Mouse (Mus musculus) limb, embryonic 14.5 days (tissue): ENCODE results near the gene Sae1. TPM values are rescaled to one million over a fixed set of nuclear protein-coding genes. Genes with fewer than 3 reads are reported as not detected.
A peak's percentile ranks its signal among the peaks of the same experiment; 100 is the strongest.

Experiments
- ATAC-seq: fragments of 200-750 bp; cut with Nextera tagmentation; 2 replicates; pipeline ENCODE4 v1.8.0; 2017; ENCODE audit warnings: low read depth, moderate number of reproducible peaks, moderate TSS enrichment; ENCODE audit not compliant: low FRiP score
- DNase-seq: peaks from one replicate; pipeline ENCODE4 v3.0.0-alpha.2; 2015; ENCODE audit warnings: low spot score
- H3K27ac ChIP-seq: fragments of 300-500 bp; sonication (generic); replicated peaks from 2 replicates; pipeline ENCODE4 v1.5.1; 2014; ENCODE audit warnings: low read depth, mild to moderate bottlenecking, low read length, moderate library complexity, mixed read lengths
- H3K27me3 ChIP-seq: fragments of 300-500 bp; sonication (generic); 2 replicates; pipeline ENCODE4 v1.6.1; 2014; ENCODE audit warnings: low read length, mixed read lengths; ENCODE audit not compliant: control insufficient read depth, insufficient read depth
- H3K36me3 ChIP-seq: fragments of 300-500 bp; sonication (generic); 2 replicates; pipeline ENCODE4 v1.6.1; 2014; ENCODE audit warnings: mild to moderate bottlenecking, low read length, moderate library complexity, mixed read lengths; ENCODE audit not compliant: control insufficient read depth, insufficient read depth
- H3K4me1 ChIP-seq: fragments of 300-500 bp; sonication (generic); 2 replicates; pipeline ENCODE4 v1.6.1; 2014; ENCODE audit warnings: antibody characterized with exemption, low read length, mixed read lengths; ENCODE audit not compliant: control insufficient read depth, insufficient read depth
- H3K4me2 ChIP-seq: fragments of 300-500 bp; sonication (generic); replicated peaks from 2 replicates; pipeline ENCODE4 v1.6.1; 2014; ENCODE audit warnings: low read depth, mild to moderate bottlenecking, low read length, moderate library complexity; ENCODE audit not compliant: severe bottlenecking
- H3K4me3 ChIP-seq: fragments of 300-500 bp; sonication (generic); replicated peaks from 2 replicates; pipeline ENCODE4 v1.5.1; 2014; ENCODE audit warnings: low read length
- H3K9ac ChIP-seq: fragments of 300-500 bp; sonication (generic); 2 replicates; pipeline ENCODE4 v1.6.1; 2014; ENCODE audit warnings: mild to moderate bottlenecking, low read depth, low read length, moderate library complexity; ENCODE audit not compliant: severe bottlenecking
- H3K9me3 ChIP-seq: fragments of 300-500 bp; sonication (generic); 2 replicates; pipeline ENCODE4 v1.6.1; 2016; ENCODE audit warnings: low read length; ENCODE audit not compliant: control insufficient read depth
- POLR2A ChIP-seq: fragments of 200-500 bp; IDR thresholded peaks from 2 replicates; pipeline ENCODE4 v1.8.0; 2012; ENCODE audit warnings: inconsistent platforms, mild to moderate bottlenecking, moderate library complexity, borderline replicate concordance; ENCODE audit not compliant: insufficient read depth, insufficient read length; ENCODE audit errors: extremely low read depth
- WGBS: fragments of 180-500 bp; shearing (Covaris S2); extraction: QIAGEN DNeasy Blood & Tissue Kit; methylation state at CpG from one replicate; pipeline ENCODE4 v1.1.7; 2014; 5-methylcytosine and 5-hydroxymethylcytosine counted together
- polyA plus RNA-seq, 2 experiments: library from polyadenylated mRNA; depleted of rRNA in 1 of 2; stranded (reverse) in 1 of 2; unstranded in 1 of 2; fragments of >200 nt; fragmentation: Nextera tagmentation in 1 of 2; extraction: Ambion mirVana in 1 of 2; gene quantifications; 2 replicates each; pipeline versions ENCODE4 v1.2.1 to v1.2.3; 2012 to 2014

Gene Sae1
- polyA plus RNA-seq (2012; rRNA removed), result 143 and 172 TPM in 2 replicates
- 273 and 289 TPM in 2 replicates for polyA plus RNA-seq (2014; fragmentation: Nextera tagmentation; extraction: Ambion mirVana)

DNA sequence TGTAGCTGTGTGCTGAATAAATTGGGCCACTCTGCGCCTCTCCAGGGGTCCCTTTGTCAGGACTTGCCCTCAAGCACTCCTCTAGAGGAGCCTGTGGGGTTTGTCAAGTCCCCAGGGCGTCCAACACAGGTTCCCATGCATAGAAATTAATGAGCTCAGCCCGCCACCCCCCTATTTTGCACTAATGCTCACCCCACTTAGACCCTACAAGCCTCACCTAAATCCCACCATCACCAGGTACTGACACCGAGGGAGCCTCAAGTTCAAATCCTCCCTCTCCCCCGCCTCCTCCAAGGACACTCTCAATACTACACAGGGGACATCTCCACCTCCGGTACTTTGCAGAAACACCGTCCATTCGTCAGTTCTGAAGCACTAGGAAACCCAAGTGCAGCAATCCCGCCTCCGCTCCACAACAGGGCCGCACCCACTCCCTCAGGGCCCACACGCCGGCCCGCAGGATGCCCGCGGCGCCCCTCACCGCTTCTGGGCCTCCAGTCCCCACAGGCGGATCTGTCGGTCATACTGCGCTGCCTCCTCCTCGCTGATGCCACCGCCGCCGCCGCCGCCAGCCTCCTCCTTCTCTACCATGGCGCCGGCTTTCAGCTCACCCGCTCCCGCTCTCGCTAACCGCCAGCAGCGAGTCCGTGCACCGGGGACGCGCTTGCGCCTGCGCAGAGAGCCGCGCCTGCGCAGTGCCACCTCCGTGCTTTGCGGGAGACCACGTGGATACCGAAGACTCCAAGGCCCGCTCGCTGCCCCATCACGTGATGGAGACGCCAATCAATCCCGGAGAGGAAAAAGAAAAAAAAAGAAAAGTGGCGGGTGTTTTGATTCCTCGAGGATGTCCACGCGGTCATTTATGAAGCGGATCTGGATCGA lies at the start of gene Sae1:
Gene Sae1, minus strand, starts transcription at position 647 of the 882 bp plus-strand sequence.
- TF ChIP-seq POLR2A, result peak; percentile 87; the same call in 1 of the 2 replicates
- peak within 1 kb of the TSS; percentile 93 for H3K9ac ChIP-seq
- 0 out of 2 replicates have a peak, but pooled peaks cover 8% of the 10 kb centered on the region for H3K36me3 ChIP-seq
- H3K9me3 ChIP-seq, result no peaks in the 10 kb centered on the region
- no peaks in the 10 kb centered on the region for H3K27me3 ChIP-seq
- peak; percentile 95 for ATAC-seq
- WGBS, result 2% methylated on average over 57 of the region's 58 CpGs
- H3K4me2 ChIP-seq, result peak within 1 kb of the TSS; percentile 90
- peak within 1 kb of the TSS; percentile 96 for H3K4me3 ChIP-seq
- DNase-seq, result peak; percentile 96
- H3K4me1 ChIP-seq, result peaks cover 16% of the 10 kb centered on the region
- peak within 1 kb of the TSS; percentile 71 for H3K27ac ChIP-seq

DNA sequence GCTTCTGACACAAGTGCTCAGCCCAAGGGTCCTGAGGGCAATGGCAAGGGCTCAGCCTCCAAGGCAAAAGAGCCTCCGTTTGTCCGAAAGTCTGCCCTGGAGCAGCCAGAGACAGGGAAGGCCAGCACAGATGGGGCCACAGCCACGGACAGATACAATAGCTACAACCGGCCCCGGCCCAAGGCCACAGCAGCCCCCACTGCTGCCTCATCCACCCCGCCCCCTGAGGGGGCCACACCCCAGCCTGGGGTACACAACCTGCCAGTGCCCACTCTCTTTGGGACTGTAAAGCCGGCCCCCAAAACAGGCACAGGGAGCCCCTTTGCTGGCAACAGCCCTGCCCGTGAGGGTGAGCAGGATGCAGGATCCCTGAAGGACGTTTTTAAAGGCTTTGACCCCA lies 47.5 kb upstream of the Sae1 start:
- H3K27me3 ChIP-seq, result no peaks in the 10 kb centered on the region
- H3K9ac ChIP-seq, result no peak overlapping the region
- H3K36me3 ChIP-seq, result peaks cover 72% of the 10 kb centered on the region
- H3K9me3 ChIP-seq, result no peaks in the 10 kb centered on the region
- H3K4me2 ChIP-seq, result no peak overlapping the region
- H3K27ac ChIP-seq, result no peak overlapping the region
- DNase-seq (no peak), ATAC-seq (no peak)
- no peak overlapping the region for H3K4me3 ChIP-seq
- H3K4me1 ChIP-seq, result no peaks in the 10 kb centered on the region
- no peak for TF ChIP-seq POLR2A
- WGBS, result 90% methylated on average over 9 of the region's 9 CpGs

DNA sequence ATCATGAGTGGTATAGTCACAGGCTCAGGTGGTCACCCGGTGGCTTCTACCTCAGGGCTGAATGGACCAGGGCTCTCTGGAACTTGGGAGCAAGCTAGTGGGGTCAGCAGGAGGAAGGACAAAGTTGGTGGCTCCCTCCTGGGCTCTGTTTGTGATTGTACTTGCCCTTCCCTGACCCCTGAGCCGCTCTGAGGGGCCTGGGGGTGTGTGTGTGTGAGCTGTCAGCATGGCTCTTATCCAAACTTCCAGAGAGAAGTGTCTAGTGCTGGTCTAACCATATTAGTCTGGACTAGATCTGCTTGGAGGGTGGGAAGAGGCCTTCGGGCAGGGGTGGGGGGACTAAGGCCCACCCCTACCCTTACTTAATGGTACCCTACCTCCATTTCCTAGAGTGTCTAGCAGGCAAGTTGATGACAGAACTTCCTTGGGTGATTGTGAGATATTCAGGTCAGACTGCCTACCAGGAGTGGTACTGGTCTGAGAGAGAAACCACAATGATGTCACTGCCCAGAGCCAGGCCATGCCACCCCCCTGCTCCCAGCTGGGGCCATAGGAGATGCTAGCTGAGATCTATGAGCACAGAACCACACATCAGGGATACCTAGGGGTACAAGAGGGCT lies 45.9 kb upstream of the Sae1 start:
- H3K4me3 ChIP-seq, result no peak overlapping the region
- 87% methylated on average over 3 of the region's 3 CpGs for WGBS
- DNase-seq, result no peak
- H3K9ac ChIP-seq, result no peak overlapping the region
- H3K36me3 ChIP-seq, result peaks cover 88% of the 10 kb centered on the region
- no peak overlapping the region for H3K27ac ChIP-seq
- ATAC-seq, result no peak
- H3K4me2 ChIP-seq, result no peak overlapping the region
- H3K9me3 ChIP-seq, result no peaks in the 10 kb centered on the region
- TF ChIP-seq POLR2A, result no peak
- no peaks in the 10 kb centered on the region for H3K27me3 ChIP-seq
- no peaks in the 10 kb centered on the region for H3K4me1 ChIP-seq

- Histone ChIP-seq H3K4me1 (no peaks in the 10 kb centered on the region), H3K27ac (no peak overlapping the region), H3K4me3 (no peak overlapping the region), H3K27me3 (no peaks in the 10 kb centered on the region), H3K36me3 (peaks cover 97% of the 10 kb centered on the region), H3K9ac (no peak overlapping the region), H3K4me2 (no peak overlapping the region), H3K9me3 (no peaks in the 10 kb centered on the region)
- TF ChIP-seq POLR2A, result no peak
- WGBS, result 61% methylated on average over 4 of the region's 4 CpGs
- DNase-seq, result peak; percentile 73
- ATAC-seq, result 0 out of 2 replicates have a peak, but pooled peaks have one; percentile 57
Observed at GRCm38 (mm10) chr7:16426129-16426729, 38.6 kb upstream of the Sae1 start.

DNA sequence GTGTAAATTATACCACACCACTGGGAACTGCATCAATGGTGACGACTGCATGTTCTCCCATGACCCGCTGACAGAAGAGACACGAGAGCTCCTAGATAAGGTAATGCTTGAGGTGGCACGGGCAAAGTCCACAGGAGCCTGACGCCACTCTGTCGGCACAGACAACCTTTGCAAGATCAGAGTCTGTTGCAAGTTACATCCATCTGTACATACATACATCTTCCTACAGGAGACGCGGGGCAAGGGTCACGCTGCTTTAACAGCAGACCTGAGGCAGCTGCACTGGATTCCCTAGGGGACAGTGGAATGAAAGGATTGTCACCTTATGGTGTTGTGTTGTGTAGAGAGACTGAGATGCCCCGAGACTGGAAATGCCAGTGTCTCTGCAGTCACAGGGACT lies 38.1 kb upstream of the Sae1 start:
- Histone ChIP-seq H3K36me3 (peaks cover 97% of the 10 kb centered on the region), H3K4me1 (no peaks in the 10 kb centered on the region), H3K9me3 (no peaks in the 10 kb centered on the region), H3K4me3 (no peak overlapping the region), H3K27me3 (no peaks in the 10 kb centered on the region), H3K27ac (no peak overlapping the region), H3K4me2 (no peak overlapping the region), H3K9ac (no peak overlapping the region)
- ATAC-seq, result no peak
- no peak for TF ChIP-seq POLR2A
- DNase-seq, result no peak
- 93% methylated on average over 10 of the region's 10 CpGs for WGBS
